Mouse (Mus musculus) Patski (cell line): ENCODE measurements around the gene Hrasls5. TPM values are rescaled to one million over a fixed set of nuclear protein-coding genes. Genes with fewer than 3 reads are reported as not detected.

Source experiments
- ATAC-seq: fragments of 100-300 bp; one replicate; pipeline ENCODE4 v1.8.0; 2021
- CTCF ChIA-PET: fragments of 350-600 bp; sonication (Branson Sonifier 250); formaldehyde crosslinking; loops from one replicate; lab custom pipeline; 2022; ENCODE audit warnings: inconsistent platforms; lab: Charles Lee
- POLR2A ChIA-PET: fragments of 350-600 bp; sonication (Branson Sonifier 250); formaldehyde crosslinking; loops from one replicate; lab custom pipeline; 2022; ENCODE audit warnings: antibody characterized with exemption, inconsistent platforms; lab: Charles Lee
- DNase-seq: peaks from one replicate; pipeline ENCODE4 v3.0.0-alpha.2; 2011; ENCODE audit warnings: low read depth, low spot score
- H3K27me3 ChIP-seq: fragments of 371-371 bp; one replicate; pipeline ENCODE4 v1.5.1; 2021
- CTCF ChIP-seq: fragments of 100-300 bp; IDR thresholded peaks from one replicate; pipeline ENCODE4 v1.5.1; 2021
- in situ Hi-C: fragments of 300-500 bp; cut with MboI; formaldehyde crosslinking; loops from 3 replicates; pipeline ENCODE4 v1.11.1; 2018; ENCODE audit warnings: low pct_unique_long_range_greater_than_20kb, mixed read lengths
- polyA plus RNA-seq: library from polyadenylated mRNA; unstranded; gene quantifications from one replicate; pipeline ENCODE4 v1.2.3, GENCODE M21; 2021

The Hrasls5 gene
- not detected for polyA plus RNA-seq

- in situ Hi-C loops = loop anchor here (25.0 kb wide), 1 partner anchor 375 kb away; the partner anchor contains the start of gene Naa40
- no peak for TF ChIP-seq CTCF
- ATAC-seq (no peak), DNase-seq (no peak)
- ChIA-PET POLR2A (no interaction called here), CTCF (interaction anchor here (1.2 to 1.7 kb wide), 2 partner anchors 17 to 84 kb away, joined by 3 to 5 read pairs; no protein-coding TSS in a partner anchor)
- peaks cover 13% of the 10 kb centered on the region for H3K27me3 ChIP-seq
Measured at GRCm38 (mm10) chr19:7611942-7612757, at the start of gene Hrasls5. Gene Hrasls5 (plus strand): TSS chr19:7612541.

- no peak for DNase-seq
- POLR2A ChIA-PET = no interaction called here
- TF ChIP-seq CTCF = no peak
- ATAC-seq = no peak
- in situ Hi-C loops = no loop called here
- no peaks in the 10 kb centered on the region for H3K27me3 ChIP-seq
- CTCF ChIA-PET = interaction anchor here (2.2 kb wide), 1 partner anchor 14 kb away, joined by 7 read pairs; no protein-coding TSS in a partner anchor
Measured at GRCm38 (mm10) chr19:7562601-7563129, 49.7 kb upstream of the Hrasls5 start.

- DNase-seq (no peak), ATAC-seq (no peak)
- in situ Hi-C loops = no loop called here
- H3K27me3 ChIP-seq = no peaks in the 10 kb centered on the region
- TF ChIP-seq CTCF = no peak
- ChIA-PET CTCF (no interaction called here), POLR2A (no interaction called here)
Measured at GRCm38 (mm10) chr19:7563676-7564075, 48.7 kb upstream of the Hrasls5 start.

GRCm38 (mm10) chr19:7564457-7564856 lies 47.9 kb upstream of the Hrasls5 start:
- POLR2A ChIA-PET = no interaction called here
- in situ Hi-C loops = no loop called here
- H3K27me3 ChIP-seq = no peaks in the 10 kb centered on the region
- CTCF ChIA-PET = interaction anchor here (1.4 kb wide), 1 partner anchor 11 kb away, joined by 3 read pairs; no protein-coding TSS in a partner anchor
- DNase-seq (no peak), ATAC-seq (no peak)
- no peak for TF ChIP-seq CTCF

- ChIA-PET POLR2A (no interaction called here), CTCF (interaction anchor here (1.1 kb wide), 1 partner anchor 10 kb away, joined by 3 read pairs; no protein-coding TSS in a partner anchor)
- H3K27me3 ChIP-seq = no peaks in the 10 kb centered on the region
- DNase-seq = no peak
- no peak for ATAC-seq
- TF ChIP-seq CTCF = no peak
- in situ Hi-C loops = no loop called here
Measured at GRCm38 (mm10) chr19:7566826-7567225, 45.5 kb upstream of the Hrasls5 start.

- no peak for TF ChIP-seq CTCF
- POLR2A ChIA-PET = interaction anchor here (1.2 kb wide), 1 partner anchor 11 kb away, joined by 3 read pairs; the partner anchor contains the start of gene Pla2g16
- no peaks in the 10 kb centered on the region for H3K27me3 ChIP-seq
- no peak for ATAC-seq
- CTCF ChIA-PET = no interaction called here
- no peak for DNase-seq
- in situ Hi-C loops = no loop called here
Measured at GRCm38 (mm10) chr19:7568364-7568763, 44.0 kb upstream of the Hrasls5 start.

GRCm38 (mm10) chr19:7569650-7570049 lies 42.7 kb upstream of the Hrasls5 start:
- CTCF ChIA-PET = interaction anchor here (0.8 to 1.2 kb wide), 2 partner anchors 12 to 15 kb away, joined by 3 read pairs; partner anchors contain the start of gene Pla2g16

GRCm38 (mm10) chr19:7576180-7576579 lies 36.2 kb upstream of the Hrasls5 start:
- no peak for TF ChIP-seq CTCF
- ATAC-seq (no peak), DNase-seq (no peak)
- ChIA-PET CTCF (no interaction called here), POLR2A (no interaction called here)
- in situ Hi-C loops = no loop called here
- no peaks in the 10 kb centered on the region for H3K27me3 ChIP-seq

More at GRCm38 (mm10) chr19:7569650-7570049, 42.7 kb upstream of the Hrasls5 start:
- in situ Hi-C loops = no loop called here
- ATAC-seq = peak; percentile 80
- no peak for TF ChIP-seq CTCF
- H3K27me3 ChIP-seq = no peaks in the 10 kb centered on the region
- POLR2A ChIA-PET = interaction anchor here (1.2 kb wide), 1 partner anchor 12 kb away, joined by 3 read pairs; the partner anchor contains the start of gene Pla2g16
- no peak for DNase-seq

GRCm38 (mm10) chr19:7577710-7578109 lies 34.6 kb upstream of the Hrasls5 start:
- no peaks in the 10 kb centered on the region for H3K27me3 ChIP-seq
- ATAC-seq = no peak
- no peak for TF ChIP-seq CTCF
- ChIA-PET POLR2A (interaction anchor here (0.6 kb wide), 1 partner anchor 77 kb away, joined by 5 read pairs; no protein-coding TSS in a partner anchor), CTCF (no interaction called here)
- no peak for DNase-seq
- in situ Hi-C loops = no loop called here

GRCm38 (mm10) chr19:7581042-7581441 lies 31.3 kb upstream of the Hrasls5 start:
- no peak for TF ChIP-seq CTCF
- in situ Hi-C loops = no loop called here
- CTCF ChIA-PET = no interaction called here
- no peak for ATAC-seq
- no peak for DNase-seq
- H3K27me3 ChIP-seq = no peaks in the 10 kb centered on the region
- POLR2A ChIA-PET = interaction anchor here (0.7 kb wide), 1 partner anchor 1218 kb away, joined by 3 read pairs; no protein-coding TSS in a partner anchor
